Mouse (Mus musculus) regulatory T cell (primary cell): Measurements from ENCODE around the gene Ankrd44.

Experiments used
- in situ Hi-C: fragments of 300-600 bp; cut with MboI, MseI; formaldehyde crosslinking; loops from one replicate; pipeline ENCODE4 v1.15.1; 2025; ENCODE audit warnings: high pct_unique_total_duplicates

Gene Ankrd44

GRCm38 (mm10) chr1:54639506-54640078, 286.6 kb downstream of the Ankrd44 start:
- in situ Hi-C loops, result no loop called here

GRCm38 (mm10) chr1:54639076-54639475, 287.1 kb downstream of the Ankrd44 start:
- in situ Hi-C loops, result no loop called here

DNA sequence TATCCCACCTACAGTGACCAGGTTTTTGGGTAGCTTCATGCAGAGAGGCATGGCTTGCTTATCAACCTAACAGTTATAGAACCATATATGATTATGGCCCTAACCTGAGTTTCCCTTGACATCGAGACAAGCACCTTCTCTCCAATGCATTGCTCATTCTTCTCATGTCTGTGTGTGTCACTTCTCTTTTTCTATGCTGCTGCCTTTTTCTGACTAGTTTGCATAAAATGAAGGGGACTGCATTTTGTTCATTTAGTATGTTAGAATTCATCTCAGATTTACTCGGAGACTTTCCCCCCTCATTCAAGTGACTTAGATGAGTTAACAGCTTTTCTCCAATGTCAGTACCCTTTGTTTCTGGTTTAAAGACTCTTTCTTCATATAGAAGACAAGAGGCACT, 288.8 kb downstream of the Ankrd44 start:
- in situ Hi-C loops, result no loop called here

GRCm38 (mm10) chr1:54629106-54629505, 297.1 kb downstream of the Ankrd44 start:
- in situ Hi-C loops, result no loop called here

- in situ Hi-C loops, result no loop called here
These were observed 311.2 kb downstream of the Ankrd44 start for GRCm38 (mm10) chr1:54614963-54615362.

- in situ Hi-C loops, result no loop called here
These were observed 313.8 kb downstream of the Ankrd44 start for GRCm38 (mm10) chr1:54612344-54612743.

- in situ Hi-C loops, result no loop called here
These were observed 314.3 kb downstream of the Ankrd44 start for GRCm38 (mm10) chr1:54611891-54612290.

- in situ Hi-C loops, result no loop called here
These were observed 319.3 kb downstream of the Ankrd44 start for GRCm38 (mm10) chr1:54606936-54607335.

GRCm38 (mm10) chr1:54601692-54602091, 324.5 kb downstream of the Ankrd44 start:
- in situ Hi-C loops, result no loop called here

GRCm38 (mm10) chr1:54600275-54600674, 325.9 kb downstream of the Ankrd44 start:
- in situ Hi-C loops, result no loop called here

- in situ Hi-C loops, result no loop called here
These were observed 328.5 kb downstream of the Ankrd44 start for GRCm38 (mm10) chr1:54597594-54598217.

- in situ Hi-C loops, result no loop called here
These were observed 330.0 kb downstream of the Ankrd44 start for GRCm38 (mm10) chr1:54596151-54596550.
